Mouse (Mus musculus): ENCODE results near the gene Slc25a10.

DNA sequence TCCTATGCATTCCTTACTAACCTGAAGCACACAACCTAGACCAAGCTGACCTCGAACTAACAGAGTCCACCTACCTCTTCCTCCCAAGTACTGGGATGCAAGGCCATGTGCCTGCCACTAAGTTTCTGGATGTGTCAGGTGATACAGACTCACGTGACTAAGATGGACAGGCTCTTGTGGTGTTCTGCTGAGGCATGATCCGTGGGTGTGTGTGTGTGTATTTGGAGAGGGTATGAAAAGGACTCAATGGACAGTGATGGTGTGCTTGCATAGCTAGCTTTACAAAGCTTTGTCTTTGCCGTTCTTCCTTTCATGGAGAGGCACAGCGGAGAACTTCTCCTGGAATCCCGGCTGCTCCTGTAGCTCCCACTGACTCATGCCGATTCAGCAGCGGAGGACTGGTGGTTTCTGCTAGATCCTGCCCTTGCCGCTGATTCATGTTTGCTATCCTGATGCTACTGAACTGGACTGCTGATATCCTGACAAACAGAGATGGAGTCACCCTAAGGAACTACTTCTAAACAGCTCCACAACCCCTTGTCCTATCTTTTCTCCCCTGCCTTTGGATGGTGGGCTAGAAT is 16.7 kb downstream of the Slc25a10 start:
- TF ChIP-seq CTCF (IDR thresholded peaks at IDR 0.05; ENCODE audit: low read depth) (no peak), EP300 (IDR thresholded peaks at IDR 0.05; ENCODE audit: low read depth) (no peak)
